Mouse (Mus musculus): ENCODE results near the gene Gm2004. TPM values are rescaled to one million over a fixed set of nuclear protein-coding genes. Genes with fewer than 3 reads are reported as not detected.
"Not testable (repeated sequence)": the region's sequence is repeated elsewhere in the genome, so short reads cannot be mapped to it uniquely, and the experiment has no call there.

Gm2004 gene
- not detected in 2 replicates for total RNA-seq (2017)

DNA sequence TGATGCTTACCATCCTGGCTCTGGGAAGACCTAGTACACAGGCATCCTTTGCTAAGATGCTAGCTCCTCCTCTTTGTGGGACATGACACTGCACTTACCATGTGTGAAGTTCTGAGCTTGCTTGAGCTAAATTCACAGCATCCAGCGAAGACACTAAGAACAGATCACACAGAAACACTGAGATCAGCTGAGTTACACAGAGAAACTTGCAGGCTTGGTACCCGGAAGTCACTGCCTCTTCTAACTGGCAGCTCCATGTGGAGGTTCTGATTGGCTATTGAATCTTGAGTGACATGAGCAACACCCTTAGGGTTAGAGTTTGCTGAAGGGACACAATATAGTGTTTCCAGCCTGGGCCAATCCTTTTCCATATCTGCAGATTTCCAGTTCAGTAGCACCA is at the start of gene Gm2004:
Gm2004 (minus strand) TSS at position 101 of the 400 bp plus-strand sequence.
- not testable (repeated sequence) for ATAC-seq (ENCODE audit: extremely low read depth, insufficient number of reproducible peaks, low FRiP score, poor library complexity, severe bottlenecking)

Other genes with a start within 250 kb of the Gm2004 start
- gene Zfp966, start 218.7 kb downstream of the Gm2004 start, total RNA-seq (2017), result 14.6 and 15.4 TPM in 2 replicates
- gene Gm2026, start 184.5 kb downstream of the Gm2004 start, total RNA-seq (2017), result 10.5 TPM in 1 of 2 replicates, not detected in the other
- 0.37 and 0.81 TPM in 2 replicates for gene 2210418O10Rik, start 76.7 kb upstream of the Gm2004 start, total RNA-seq (2017)
- not detected in 2 replicates for gene Gm11009, start 169.7 kb upstream of the Gm2004 start, total RNA-seq (2017)